Mouse (Mus musculus) adrenal gland, adult 18-20 months (tissue): ENCODE data around the gene Tmod2. TPM values are rescaled to one million over a fixed set of nuclear protein-coding genes. Genes with fewer than 3 reads are reported as not detected.
"Not testable (repeated sequence)": the region's sequence is repeated elsewhere in the genome, so short reads cannot be mapped to it uniquely, and the experiment has no call there.

Experiments
- DNase-seq, 2 experiments: peaks; one replicate each; pipeline ENCODE4 v3.0.0; 2021 to 2022; ENCODE audit warnings: low spot score in 2 of 2
- long read RNA-seq, 2 experiments: library from polyadenylated mRNA; stranded (forward); transcript quantifications; one replicate each; pipeline ENCODE4 v2.0.0; 2021
- total RNA-seq, 2 experiments: library from RNA; stranded (reverse); gene quantifications; 1 replicate in 1 of 2; 2 replicates in 1 of 2; pipeline ENCODE4 v1.2.3; 2021

Tmod2 gene
- total RNA-seq, result 10 to 100 TPM; 11.3 to 13.4 TPM
- long read RNA-seq, experiment 1, full-length matches to known transcripts, result 2 of 2 reads
- long read RNA-seq, experiment 1, partial matches to known transcripts, result 0 of 2 reads
- long read RNA-seq, experiment 1, other reads (novel, unspliced or antisense), result 0 of 2 reads
- long read RNA-seq, experiment 2, full-length matches to known transcripts, result 7 of 11 reads
- long read RNA-seq, experiment 2, partial matches to known transcripts, result 1 of 11 reads
- long read RNA-seq, experiment 2, other reads (novel, unspliced or antisense), result 3 of 11 reads

DNA sequence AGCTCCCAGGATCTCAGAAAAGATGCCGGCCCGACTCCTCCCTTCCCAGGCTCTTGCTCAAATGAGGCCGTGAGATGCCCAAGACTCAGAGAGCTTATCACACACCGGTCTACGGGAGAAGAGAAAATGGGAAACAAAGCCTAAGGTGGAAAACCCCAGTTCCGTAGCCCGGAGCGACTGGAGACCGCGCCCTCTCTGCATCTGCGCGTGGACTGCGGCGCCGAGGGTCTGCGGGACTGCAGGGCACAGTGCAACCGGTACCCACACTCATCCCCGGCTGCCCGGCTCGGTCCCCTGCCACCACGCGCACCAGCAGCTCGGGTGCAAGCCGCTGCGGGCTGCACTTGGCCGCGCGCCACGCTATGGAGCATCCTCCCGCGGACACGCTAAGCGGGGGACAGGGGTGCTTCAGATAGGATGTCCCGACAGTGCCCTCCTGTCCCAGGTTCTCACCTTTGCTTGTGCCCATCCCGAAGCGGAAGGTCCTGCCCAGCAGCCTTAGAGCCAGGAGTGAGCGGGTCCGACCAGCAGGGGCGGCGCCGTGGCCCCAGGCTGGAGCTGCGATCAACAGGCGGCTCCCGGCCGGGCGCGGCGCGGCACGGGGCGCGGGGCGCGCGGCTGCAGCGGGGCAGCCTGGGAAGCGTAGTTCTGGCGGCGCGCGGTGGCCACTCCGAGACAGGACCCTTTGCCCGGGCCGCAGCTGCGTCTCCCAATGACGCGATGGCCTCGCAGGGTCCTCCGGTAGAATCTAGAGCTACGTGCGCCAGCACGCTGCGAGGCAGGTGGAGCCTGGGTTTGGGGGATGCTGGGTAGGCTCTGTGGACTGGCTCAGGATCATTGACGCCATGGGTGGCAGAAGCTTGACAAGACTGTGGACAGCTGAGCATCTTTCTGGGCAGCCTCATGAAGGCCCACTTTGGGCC, at the start of gene Tmod2:
TSS of gene Tmod2 (minus strand) at position 755 of the 923 bp plus-strand sequence.
- DNase-seq, result peak; percentile 34 to 42

GRCm38 (mm10) chr9:75660917-75661316, 49.8 kb upstream of the Tmod2 start:
- DNase-seq, result no peak

- not testable (repeated sequence) for DNase-seq
Observed at GRCm38 (mm10) chr9:75656456-75656855, 45.3 kb upstream of the Tmod2 start.

GRCm38 (mm10) chr9:75653981-75654911, 43.1 kb upstream of the Tmod2 start:
- DNase-seq, result peak in 1 of 2 experiments; percentile 20

GRCm38 (mm10) chr9:75645405-75645804, 34.3 kb upstream of the Tmod2 start:
- DNase-seq, result no peak

DNA sequence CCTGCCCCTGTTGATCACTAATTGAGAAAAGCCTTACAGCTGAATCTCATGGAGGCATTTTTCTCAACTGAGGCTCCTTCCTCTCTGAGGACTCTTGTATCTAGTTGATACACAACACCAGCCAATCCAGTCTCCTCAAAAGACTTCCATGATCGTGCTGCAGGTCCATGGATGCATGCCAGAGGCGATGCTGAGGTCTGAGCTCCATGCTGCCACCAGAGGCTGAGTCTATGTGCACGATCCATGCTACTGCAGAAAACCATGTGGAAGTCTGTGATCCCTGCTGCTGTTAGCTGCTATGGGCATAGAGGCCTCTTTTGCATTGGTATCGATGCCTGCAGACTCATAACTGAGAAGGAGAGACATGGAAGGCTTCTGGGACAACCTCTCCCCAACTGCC, 23.1 kb upstream of the Tmod2 start:
- no peak for DNase-seq

- DNase-seq, result no peak
Observed at GRCm38 (mm10) chr9:75633603-75634002, 22.5 kb upstream of the Tmod2 start.

DNA sequence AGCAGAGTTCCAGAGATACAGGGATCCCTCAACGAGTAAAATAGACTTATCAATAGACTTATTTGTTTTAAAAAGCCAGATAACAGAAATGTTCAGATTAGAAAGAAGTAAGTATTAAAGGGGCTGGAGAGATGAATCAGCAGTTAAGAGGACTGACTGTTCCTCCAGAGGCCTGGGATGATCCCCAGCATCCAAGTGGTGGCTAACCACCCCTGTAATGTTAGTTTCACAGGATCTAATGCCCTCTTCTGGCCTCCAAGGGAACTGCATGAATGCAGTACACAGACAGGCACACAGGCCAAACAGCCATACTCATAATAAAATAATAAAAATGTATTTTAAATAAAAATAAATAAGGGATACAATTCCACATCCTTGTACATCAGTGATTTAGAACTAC, 21.8 kb upstream of the Tmod2 start:
- peak in 1 of 2 experiments; percentile 28 for DNase-seq

GRCm38 (mm10) chr9:75632111-75632510, 21.0 kb upstream of the Tmod2 start:
- no peak for DNase-seq

GRCm38 (mm10) chr9:75630823-75631454, 19.8 kb upstream of the Tmod2 start:
- no peak for DNase-seq

DNA sequence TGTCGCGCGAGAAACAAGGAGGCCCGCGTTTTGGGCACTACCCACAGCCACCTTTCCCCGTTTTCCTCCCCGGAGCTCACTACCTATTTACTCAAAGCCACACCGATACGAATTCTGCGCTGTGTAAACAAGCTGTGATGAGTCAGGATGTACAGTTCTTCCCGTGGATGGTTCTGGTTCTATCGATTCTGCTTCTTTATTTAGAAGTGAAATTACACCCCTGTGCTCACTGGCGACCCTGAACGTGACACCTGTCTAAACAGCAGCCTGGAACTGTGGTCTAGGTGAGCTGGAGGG, 15.1 kb upstream of the Tmod2 start:
- no peak for DNase-seq

DNA sequence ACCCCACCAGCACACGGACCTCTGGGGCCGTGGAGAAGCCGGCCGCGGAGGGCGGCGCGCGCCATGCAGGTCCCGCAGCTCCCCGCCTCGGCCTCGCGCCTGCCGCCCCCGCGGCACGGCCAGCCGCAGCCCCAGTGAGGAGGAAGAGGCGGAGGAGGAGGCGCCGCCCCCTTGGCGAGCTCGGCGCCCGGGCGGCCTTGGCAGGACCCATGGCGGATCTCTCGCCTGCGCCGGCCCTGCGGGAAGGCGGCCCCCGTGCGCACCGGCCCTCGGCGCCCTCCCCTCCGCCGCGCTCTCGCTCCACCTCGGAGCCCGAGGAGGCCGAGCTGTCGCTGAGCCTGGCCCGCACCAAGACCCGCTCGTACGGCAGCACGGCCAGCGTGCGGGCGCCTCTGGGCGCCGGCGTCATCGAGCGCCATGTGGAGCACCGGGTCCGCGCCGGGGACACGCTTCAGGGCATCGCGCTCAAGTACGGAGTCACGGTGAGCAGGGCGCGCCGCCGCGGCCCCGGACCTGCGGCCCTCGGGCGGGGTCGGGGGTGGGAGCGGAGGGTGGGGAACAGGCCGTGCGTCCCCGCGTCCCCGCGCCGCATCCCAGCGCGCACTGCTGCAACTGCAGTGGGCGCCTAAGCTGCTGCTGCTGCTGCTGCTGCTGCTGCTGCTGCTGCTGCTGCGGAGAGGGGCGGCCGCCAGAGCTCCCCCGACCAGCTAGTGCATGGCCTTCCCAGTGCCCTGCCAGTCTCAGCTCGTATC, 14.6 kb upstream of the Tmod2 start, which contains the start of gene Lysmd2:
TSS of gene Lysmd2 (plus strand) at position 186 of the 752 bp plus-strand sequence.
- peak; percentile 77 to 80 for DNase-seq

GRCm38 (mm10) chr9:75624983-75625555, 13.9 kb upstream of the Tmod2 start:
- DNase-seq, result no peak

GRCm38 (mm10) chr9:75621428-75621827, 10.3 kb upstream of the Tmod2 start:
- no peak for DNase-seq

DNA sequence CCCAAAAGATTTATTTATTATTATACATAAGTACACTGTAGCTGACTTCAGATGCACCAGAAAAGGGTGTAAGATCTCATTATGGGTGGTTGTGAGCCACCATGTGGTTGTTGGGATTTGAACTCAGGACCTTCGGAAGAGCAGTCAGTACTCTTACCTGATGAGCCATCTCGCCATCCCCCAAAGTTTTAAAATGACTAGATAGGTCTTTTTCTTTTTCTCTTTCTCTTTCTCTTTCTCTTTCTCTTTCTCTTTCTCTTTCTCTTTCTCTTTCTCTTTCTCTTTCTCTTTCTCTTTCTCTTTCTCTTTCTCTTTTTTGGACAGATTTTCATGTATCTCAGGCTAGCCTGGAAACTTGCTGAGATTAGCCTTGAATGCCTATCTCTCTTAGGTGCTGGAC, 8.6 kb upstream of the Tmod2 start:
- not testable (repeated sequence) for DNase-seq

DNA sequence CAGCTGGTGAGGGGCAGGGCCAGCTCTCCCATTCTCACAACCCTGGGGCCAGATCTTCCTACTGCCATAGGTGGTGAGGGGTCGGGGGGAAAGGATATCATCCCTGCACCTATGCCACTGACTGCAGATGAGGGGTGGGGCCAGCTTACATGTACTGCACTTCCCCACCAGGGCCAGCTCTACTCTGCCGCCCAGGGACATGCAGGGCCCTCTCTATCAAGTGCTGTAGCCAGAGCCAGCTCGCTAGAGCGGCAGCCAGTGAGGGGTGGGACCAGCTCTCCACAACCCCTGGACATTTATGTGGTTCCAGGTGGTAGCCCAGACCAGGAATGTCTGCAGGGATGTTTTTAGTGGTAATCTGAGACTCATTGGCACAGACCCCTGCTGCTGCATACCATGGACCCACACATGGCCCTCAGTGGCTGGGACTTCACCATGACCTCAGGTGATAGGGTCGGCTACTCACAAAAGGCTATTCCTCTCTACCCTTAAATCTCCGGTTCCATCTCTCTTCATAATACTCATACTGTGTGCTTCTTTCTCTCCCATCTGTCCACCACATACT, 7.8 kb upstream of the Tmod2 start:
- DNase-seq, result no peak

GRCm38 (mm10) chr9:75616560-75616959, 5.4 kb upstream of the Tmod2 start:
- DNase-seq, result no peak

GRCm38 (mm10) chr9:75609965-75610364, 1.2 kb downstream of the Tmod2 start:
- DNase-seq, result no peak

DNA sequence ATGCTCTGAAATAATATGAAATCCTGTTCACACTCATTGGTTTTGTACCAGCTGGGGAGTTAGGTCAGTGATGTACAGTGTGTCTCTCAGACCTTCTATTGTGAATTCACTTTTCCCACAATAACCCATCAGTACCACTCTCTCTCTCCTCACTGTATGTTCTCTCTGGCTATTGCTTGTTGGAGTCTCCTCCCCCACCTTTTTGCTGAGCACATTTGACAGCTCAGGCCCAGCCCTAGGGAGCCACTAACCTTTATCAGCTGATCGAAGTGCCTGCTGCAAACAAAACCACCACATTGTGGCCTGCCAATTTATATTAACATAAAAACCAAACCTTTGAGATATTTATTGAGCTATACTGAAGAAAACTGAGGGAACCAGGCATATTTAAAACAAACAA, 1.6 kb downstream of the Tmod2 start:
- DNase-seq, result no peak
